Mouse (Mus musculus): Measurements from ENCODE around the gene Pde2a.

Pde2a gene

DNA sequence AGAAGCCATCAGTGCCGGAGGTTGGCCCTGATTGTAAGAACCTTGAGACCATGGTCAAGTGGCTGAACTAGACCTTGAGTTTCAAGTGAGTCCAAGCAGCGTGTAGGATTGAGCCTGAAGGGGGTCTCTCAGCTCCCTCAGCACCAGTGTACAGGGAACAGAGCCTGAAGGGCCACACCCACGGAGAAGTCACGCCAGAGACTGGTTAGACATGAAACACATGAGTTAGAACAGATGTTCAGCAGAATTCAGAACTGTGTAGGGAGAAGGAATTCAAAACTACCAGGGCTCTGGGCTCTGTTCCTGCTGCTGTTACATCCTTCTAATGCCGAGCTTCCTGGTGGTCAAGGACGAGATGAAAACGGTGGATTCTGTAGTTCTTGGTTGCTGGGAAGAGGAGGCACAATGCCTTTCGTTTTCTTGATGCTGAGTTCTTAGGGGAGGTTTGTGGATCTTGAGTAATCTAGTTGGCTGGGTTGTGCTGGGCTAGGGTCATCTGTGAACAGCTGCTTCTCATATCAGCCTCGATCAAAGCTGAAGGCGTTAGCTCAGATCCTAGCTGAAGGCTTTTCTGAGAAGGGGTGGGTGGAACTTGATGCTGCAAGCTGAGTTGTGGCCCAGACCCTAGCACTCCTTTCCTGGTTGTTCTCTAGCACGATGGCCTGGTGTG is 11.1 kb upstream of the Pde2a start, which contains the start of gene Gm45837:
TSS of gene Gm45837 (plus strand) at position 620 of the 670 bp plus-strand sequence.
- DNase-seq: no peak

DNA sequence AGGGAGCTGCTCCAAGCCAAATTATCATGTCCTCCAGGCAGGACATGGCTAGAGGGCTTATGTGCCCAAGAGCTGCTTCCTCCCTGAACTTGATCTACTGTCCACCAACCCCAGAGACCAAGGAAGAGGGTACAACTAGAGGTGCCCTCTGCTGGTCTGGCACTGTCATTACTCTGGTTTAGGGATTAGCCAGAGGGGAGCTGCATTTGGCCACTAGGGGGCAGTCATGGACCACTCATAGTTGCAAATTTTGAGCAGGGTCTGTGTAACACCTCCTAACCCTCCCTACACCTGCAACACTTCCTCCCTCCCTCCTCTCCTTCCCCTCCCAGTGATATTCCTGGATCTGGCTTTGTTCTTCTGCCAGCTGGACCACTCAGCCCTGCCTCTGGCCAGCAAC is 8.7 kb upstream of the Pde2a start:
- DNase-seq: peak; percentile 94 to 95

DNA sequence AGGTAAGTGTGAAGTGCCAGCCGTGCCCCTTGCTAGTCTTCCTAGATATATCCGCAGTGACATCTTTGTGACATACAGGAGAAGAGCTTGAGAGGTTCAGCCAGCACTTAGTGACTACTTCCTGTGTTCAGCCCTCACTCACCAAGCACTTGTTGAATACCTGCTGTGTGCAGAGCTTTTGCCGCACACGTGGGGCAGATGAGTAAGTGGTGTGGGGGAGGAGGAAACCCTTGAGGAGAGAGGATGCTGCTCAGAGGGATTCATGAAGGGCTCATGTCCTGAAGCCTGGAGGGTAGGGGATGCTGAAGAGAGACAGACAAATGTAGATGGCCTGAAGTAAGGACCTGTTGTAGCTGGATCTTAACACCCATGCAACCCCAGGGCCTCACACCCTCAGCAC is 7.3 kb upstream of the Pde2a start:
- no peak for DNase-seq

DNA sequence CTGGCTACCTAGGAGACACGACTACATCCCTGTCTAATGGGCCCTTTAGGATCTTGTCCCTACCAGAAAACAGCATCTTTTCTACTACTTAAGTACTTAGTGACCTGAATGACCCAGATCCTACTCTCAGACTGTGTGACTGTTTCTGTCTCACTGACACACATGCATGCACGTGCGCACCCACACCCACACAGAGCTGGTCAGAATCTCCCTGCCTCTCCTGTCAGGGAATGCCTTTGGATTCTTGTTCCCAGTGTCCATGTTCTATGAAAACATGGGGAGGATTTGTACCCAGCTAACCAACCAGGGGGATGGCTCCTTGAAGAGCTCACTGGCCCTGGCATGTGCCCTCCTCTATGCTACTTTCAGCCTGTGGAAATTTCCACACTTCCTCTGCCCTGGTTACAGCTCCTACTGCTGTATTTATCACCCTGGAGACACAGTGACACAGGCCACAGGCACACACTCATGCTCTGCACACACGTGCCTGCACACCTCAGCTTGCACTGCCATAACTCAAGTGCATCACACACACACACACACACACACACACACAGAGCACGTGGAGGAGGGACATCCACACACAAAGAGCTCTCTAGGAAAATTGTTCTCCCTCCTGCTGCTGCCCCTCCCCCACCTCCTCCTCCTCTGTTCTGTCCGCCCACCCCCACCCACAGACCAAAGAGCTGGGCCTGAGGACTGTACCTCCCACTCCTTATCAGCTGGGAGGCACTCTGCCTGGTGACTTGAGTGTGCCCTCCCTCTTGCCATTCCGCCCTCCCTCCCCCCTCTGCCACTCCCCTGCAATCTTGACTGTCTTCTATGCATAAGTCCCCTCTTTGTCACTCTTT is 6.6 kb upstream of the Pde2a start:
- no peak for DNase-seq

DNA sequence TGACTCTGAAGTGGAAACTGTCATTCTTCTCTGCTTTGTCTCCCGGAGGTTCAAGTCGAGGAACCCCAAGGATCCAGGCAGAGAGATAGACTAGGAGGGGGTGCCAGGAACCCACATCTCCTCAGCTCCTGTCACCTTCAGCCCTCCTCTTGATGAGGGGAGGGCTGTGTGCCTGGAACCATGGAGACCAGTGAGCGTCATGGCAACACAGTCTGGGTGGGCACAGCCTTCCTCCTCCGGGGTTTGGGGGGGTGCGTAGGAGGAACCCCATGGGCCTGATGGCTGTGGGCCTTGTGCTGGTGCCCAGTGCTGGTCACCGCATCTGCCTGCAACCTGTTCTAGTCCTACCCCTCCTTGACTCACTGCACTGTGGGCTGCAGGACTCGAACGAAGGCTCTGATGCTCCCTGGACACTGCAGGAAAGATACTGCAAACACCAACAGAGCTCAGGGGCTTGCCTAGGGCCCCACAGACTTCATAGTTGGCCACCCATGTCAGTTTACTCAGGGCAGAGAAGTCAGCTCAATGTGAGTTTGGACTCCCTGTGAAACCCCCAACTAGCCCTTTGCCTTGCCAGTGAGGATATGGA is 5.9 kb upstream of the Pde2a start:
- no peak for DNase-seq

DNA sequence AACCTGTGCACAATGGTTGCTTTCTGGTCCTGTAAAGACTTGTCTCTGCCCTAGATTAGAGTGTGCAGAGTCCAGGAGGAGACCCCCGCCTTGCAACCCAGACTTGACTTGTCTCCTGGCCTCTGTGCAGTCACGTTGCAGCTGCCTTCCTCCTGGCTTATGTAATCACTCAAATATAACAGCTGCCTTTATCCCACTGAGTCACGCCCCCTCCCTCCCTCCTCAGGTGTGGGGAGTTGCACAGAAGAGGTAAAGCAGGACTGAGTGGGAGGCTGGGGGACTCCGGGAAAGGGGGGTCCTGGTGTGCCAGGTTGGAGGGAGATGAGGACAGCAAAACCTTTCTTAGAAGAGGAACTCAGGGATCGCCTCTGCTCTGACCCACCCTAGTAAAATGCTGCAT is 5.1 kb upstream of the Pde2a start:
- no peak for DNase-seq

DNA sequence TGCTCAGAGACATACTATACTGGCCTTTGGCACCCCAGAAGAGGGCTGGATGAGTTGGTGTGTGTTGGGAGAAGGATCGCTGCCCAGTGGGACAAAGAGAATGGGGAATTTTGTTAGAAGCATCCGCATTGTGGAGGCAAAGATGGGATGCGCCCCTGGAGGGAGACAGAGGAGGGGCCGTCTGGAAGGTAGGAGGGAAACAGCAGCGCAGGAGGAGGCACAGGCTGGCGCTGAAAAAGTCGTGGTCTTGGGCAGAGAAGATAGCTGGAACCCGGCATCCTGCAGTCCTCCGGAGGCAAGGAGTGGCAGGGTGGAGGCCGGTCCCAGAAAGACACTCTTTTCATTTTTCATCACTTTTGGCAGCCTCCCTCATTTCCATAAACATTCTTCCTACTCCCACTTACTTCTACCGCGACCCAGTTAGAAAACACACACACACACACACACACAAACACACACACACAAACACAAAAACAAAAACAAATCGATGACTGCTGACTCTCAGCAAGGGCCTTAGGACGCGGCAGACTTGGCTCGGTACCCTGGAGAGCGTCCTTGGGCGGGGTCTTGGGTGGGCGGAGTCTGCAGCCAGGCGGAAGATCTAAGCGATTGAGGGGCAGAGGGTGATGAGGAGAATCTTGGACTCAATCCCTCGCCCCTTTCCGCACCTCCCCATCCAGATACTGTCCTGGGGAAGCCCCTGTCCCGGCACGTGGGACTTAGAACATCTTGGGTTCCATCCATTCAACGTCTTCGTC is 2.3 kb upstream of the Pde2a start:
- peak; percentile 62 to 65 for DNase-seq

DNA sequence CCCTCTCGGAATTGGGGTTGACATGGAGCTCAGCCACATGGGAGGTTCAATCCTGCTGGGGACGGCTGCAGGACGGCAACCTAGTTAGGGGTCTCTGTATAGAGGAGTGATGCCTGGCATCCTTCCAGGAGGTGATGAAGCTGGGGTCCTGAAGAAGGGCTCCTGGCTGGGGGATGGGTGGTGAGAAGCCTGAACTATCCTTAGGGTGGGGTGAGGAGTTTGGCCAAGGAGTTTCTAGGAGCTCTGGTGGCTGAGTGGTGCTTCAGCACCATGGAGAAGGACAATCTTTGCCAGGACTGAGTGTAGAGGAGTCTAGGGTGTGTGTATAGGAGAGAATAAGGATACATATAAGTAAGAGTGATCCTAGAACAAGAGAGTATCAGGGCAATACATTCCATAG is 578 bp downstream of the Pde2a start:
- DNase-seq: no peak

DNA sequence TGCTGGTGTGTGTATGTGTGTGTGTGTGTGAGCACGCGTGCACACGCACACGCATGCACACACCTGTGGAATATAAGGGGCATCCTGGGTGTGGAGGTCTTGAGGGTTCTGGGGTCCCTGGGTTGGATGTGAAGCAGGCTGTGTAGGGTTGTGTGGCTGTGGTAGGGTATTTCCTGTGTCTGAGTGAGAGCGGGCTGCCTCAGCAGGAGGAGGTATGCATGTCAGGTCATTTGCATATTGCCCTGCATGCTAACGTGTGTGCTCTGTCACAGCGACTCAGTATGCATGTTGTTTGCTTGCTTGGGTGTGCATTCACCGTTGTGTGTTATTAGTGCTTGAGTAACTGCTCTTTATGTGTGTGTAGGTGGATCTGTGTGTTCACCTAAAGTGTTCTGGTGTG is 1.2 kb downstream of the Pde2a start:
- DNase-seq: peak in 1 of 2 experiments; percentile 28

DNA sequence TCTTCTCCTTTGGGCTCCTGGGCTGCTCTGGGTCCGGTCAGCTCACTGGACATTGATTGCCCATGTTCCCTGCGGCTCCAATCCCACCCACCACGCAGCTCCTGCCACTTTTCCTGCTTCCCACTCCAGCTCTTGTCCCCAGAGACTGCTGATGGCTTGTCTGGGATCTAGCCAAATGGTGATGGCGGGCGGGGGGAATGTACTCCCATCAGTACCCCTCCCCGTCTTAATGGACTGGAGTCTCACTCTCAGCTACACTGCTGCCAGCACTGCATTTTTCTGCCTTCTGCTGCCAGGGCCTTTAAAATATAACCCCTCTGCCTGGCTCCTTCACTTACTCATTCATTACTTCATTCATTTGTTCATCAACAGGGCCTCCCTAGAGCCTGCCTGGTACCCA is 2.5 kb downstream of the Pde2a start:
- no peak for DNase-seq

DNA sequence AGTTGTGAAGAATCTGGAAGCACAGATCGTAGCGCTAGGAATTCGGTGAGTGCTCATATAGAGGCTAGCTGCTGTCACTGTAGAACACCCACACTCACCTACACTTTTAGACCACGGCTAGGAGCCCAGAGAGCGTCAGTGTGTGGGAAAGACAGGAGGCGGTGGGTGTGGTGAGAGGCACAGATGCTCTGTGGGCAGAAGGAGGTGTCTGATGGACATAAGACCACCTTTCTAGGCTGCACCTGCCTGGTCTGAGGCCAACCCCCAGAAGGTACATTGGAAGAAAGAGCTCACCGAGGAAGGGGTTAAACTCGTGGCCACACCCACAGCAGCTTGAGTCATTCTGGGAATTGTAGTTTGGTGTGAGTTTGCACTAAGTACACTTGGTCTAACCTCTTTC is 5.2 kb downstream of the Pde2a start:
- DNase-seq: no peak

DNA sequence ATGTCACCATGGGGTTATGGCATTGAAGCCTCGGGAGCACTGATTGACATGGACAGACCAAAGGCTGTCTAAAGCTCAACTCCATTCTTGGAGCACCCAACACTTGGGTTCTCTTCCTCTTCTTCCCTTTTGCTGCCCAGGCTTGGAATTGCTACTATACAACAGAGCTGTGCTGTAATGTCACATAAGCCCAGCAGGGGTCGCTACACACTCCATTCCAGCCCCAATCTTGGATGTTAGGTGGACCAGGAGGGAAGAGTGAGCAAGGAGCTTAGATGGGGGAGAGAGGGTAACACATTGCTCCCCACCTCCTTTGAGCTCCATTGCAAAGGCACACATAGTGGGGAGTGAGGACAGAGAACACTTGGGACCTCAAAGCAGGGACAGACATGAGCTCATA is 6.2 kb downstream of the Pde2a start:
- DNase-seq: peak; percentile 69 to 71

DNA sequence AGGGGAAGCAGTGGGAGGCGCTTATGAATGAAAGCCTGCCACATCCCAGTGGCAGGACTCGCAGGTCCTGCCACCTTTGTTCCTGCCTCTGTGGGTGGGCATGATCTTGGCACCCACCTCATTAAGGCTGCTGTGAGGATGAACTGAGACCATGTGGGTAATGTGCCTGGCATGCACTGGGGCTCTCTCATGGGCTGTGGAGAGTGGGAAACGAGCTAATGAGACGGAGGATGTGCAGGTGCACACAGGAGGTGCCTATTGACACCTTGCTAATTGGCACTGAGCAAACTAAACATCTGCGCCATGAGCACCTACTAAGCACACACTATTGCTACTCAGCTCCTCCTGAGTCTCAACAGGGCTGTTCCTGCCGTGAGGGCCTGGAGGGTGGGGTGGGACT is 13.5 kb downstream of the Pde2a start:
- DNase-seq: no peak

DNA sequence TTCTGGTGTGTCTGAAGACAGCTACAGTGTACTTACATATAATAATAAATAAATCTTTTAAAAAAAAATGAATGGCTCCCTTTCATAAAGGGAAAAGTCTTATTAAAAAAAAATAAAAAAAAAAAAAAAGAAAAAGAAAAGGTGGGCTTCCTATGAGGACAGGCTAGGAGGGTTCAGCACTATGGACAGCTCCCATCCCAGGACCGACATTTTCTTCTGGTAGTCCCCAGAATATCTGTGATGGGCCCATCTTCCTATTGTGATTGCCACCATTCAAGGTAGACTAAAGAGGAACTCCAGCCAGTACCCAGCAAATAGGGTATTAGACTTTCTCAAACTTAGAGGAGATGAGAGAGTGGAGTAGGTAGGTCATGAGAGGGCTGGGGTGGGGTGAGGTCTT is 16.4 kb downstream of the Pde2a start:
- no peak for DNase-seq

DNA sequence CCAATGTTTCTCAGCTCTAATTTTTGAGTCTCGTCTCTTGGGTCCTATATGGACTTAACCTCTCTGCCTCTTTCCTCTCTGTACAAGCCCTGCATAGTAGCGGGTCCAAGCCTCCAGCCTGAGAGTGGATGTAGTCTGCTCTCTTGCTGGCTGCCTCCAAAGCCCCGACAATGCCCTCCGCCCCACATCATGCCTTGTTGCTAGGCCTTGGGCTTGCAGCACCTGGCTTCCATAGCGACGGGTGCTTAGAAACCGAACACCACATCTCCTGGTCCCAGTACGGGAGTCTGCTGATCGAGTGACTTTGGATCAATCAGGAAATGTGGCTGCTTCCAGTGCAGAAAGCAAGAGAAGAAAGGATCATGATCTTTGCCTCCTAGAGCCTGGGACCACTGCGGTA is 21.6 kb downstream of the Pde2a start:
- no peak for DNase-seq

DNA sequence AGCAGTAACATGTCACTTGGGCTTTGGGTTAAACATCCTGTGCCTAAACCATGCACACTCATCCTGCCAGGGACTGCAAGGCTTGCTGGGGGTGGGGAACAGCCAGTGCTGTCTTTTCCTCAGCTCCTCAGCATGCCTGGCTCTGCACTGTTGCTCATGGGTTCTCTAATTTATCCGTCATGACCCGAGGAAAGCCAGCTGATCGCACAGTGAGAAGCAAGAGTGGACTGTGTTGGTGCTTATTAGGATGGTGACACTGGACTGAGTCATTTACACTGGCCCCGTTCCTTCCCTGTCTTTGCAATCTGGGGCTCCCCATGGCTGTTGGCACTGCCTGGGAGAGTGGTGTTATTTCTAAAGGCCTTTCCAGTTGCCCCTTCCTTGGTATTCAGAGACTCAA is 22.7 kb downstream of the Pde2a start:
- no peak for DNase-seq

DNA sequence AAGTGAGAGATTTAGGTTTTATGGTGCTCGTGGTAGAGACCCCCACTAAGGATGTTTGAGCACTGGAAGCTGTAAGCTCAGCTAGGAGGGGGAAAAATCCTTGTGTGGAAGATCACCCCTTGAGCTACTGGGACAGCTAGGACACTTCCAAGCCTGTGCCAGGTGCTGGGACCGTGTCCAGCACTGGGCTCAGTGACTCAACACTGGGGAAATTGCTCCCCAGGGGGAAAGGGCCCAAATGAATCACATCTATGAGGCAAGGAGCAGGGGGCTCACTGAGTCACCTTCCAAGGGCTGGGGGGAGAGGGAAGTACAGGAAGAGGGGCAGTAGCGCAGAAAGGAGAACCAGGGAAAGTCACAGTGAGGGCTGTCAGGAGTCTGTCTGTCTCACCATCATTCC is 28.4 kb downstream of the Pde2a start:
- no peak for DNase-seq

DNA sequence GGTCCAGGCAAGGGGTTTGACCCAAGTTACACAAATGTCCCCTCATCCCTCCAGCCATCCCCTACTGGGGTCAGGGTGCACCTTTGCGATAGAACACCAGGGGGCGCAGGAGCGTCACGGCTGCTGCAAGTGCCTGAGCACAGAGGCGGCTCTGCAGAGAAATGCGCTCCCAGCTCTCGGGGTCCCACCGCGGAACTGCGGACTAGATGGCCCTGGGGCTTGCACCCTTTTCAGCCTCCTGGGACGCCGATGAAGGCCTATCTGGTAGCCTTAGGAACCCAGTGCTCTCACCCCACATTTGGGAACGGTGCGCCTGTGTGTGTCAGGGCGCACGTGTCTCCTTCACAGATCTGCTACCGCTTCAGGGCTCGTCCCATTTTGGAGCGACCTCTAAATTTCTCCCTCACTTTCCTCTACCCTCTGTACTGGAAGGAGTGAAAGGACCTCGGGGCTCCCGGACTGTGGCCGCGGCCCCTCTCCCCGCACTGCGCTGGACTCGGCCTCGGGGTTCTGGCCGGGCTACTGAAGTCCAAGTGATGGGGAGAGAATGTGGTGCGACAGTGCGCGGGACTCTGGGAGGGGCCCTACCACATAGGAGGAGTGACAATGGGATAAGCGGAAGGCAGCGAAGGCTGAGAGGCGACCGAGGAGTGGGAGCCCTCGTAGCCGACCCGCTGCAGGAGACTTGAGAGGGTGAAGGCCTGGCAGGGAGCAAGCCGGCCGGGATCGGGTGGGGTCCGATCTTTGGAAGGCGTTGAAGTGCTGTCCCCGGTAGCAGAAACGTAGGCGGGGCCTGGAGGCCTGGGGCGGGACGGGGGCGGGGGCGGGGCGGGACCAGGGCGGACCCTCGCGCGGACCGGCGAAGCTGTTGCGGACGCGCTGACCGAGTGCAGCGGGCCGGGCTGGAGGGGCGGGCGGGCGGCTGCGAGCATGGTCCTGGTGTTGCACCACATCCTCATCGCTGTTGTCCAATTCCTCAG is 29.2 kb downstream of the Pde2a start:
- peak; percentile 95 to 96 for DNase-seq

DNA sequence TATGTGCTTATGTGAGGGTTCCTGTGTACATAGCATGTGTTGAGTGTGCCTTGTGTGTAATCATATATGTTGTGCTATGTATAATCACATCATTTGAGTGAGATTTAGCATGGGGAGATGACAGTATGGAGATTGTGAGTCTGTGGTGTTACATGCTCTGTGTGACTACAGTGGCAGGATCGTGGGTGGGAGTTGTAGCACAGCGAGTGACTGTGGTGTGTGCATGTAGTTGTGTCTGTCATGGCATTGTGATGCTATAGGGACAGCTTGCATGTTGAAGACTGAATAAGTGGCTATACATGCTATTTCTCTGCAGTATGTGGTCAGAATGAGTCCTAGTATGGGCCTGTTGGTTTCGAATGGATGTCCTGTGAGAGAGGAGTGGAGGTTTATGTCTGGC is 31.2 kb downstream of the Pde2a start:
- no peak for DNase-seq

DNA sequence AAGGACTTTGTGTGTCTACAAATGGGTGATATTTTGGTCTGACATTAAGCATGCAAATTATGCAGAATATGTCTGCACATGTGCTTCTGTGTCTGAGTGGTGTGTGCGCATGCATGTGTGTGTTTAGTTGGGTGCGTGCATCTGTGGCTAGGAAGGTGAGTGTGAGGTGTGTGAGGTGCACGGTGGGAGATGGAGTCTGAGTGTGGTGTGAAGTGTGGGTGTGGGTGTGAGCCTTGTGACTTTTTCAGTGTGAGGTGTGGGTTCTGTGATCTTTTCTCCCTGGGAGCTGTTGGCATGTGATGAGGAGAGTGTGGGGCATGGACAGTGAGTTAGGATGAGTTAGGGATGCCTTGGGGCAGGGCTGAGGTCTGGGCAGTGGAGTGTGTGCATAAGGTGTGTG is 31.8 kb downstream of the Pde2a start:
- peak in 1 of 2 experiments; percentile 23 for DNase-seq

DNA sequence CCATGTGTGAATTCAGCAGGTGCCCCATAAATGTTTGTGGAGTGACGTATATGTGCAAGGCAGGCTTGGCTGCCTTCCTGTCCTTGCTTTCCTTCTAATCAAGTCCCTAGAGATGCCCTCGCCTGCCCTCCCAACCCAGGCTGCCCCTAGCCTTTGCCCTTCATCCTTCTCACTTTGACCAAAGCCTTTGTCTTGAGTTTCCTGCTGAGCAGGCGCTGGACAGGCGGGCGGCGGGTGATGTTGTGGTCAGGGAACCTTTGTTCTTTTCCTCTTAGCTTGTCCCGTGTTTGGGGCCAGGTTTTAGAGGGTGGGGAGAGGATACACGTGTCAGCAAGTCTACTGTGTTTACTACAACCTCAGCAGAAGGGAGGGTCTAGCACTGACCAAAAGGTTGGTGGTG is 32.2 kb downstream of the Pde2a start:
- DNase-seq: no peak

DNA sequence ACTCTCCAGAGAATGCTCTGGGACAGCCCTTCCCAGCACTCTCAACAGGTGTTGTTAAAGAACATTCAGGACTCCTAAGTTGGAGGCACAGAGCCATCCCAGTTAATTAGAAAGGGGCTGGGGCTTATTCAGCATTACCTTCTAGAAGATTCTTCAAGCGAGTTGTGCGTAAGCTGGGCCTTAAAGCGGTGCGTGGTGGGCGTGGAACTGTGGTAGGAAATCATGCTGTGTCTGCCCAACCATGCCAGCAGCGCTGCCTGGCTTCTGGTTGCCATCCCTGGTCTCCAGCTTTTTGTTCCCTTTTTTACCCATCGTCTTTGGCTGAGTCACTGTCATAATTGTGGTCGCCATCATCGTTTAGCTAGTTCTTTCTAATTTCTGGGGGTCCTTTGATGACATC is 33.0 kb downstream of the Pde2a start:
- peak; percentile 72 to 79 for DNase-seq
